ENCODE assay signal across 15 mouse cellular contexts in genomic region chr15:99698533-99699085, GRCm38 (mm10). TPM values are rescaled to one million over a fixed set of nuclear protein-coding genes. Genes with fewer than 3 reads are reported as not detected.
A peak's percentile ranks its signal among the peaks of the same experiment; 100 is the strongest.
DNase-seq lines count a peak whose midpoint lies in the region; ATAC-seq and TF ChIP-seq lines count a peak whose summit lies in the region.
"Had no signal": no experiment of that assay in that cellular context is flagged by ENCODE, and none has a peak within 500 bp of the region (broad histone marks: within the 10 kb centered on the region; RNA-seq: fewer than 3 reads in every experiment).

No protein-coding gene starts in this region.

- no peak overlapping the region for H3K9ac ChIP-seq in kidney, embryonic 15.5 days
- H3K9ac ChIP-seq in ES-Bruce4 (ENCODE audit: low read depth, poor library complexity, severe bottlenecking): no peak overlapping the region
- no peak overlapping the region for H3K9ac ChIP-seq in intestine, embryonic 15.5 days
- H3K9ac ChIP-seq: liver, embryonic 15.5 days had no signal

- no peak for TF ChIP-seq CTCF in kidney, adult 2 months (conservative IDR thresholded peaks at IDR 0.05; ENCODE audit: insufficient read depth, insufficient read length, low read depth, low read length)
- no peak for TF ChIP-seq CTCF in ES-Bruce4 (IDR thresholded peaks at IDR 0.05; ENCODE audit: low read depth, low read length)

- H3K4me2 ChIP-seq in kidney, embryonic 15.5 days: peak overlapping the region; percentile 25; the same call in 1 of the 2 replicates
- 0 out of 2 replicates have a peak overlapping the region, but pooled peaks have one; percentile 7 for H3K4me2 ChIP-seq in intestine, embryonic 15.5 days (replicated peaks)
- H3K4me2 ChIP-seq: liver, embryonic 15.5 days had no signal

- TF ChIP-seq EP300 in ES-Bruce4 (IDR thresholded peaks at IDR 0.05; ENCODE audit: insufficient read depth, low read depth, low read length): 0 out of 2 replicates have a peak, but pooled peaks have one; percentile 56

- no peak for ATAC-seq in kidney, embryonic 15.5 days (replicated peaks; ENCODE audit: low FRiP score)
- no peak for ATAC-seq in intestine, embryonic 15.5 days

- no peak for TF ChIP-seq POLR2A in kidney, adult 2 months (IDR thresholded peaks at IDR 0.05; ENCODE audit: low read depth, low read length)
- no peak for TF ChIP-seq POLR2A in ES-Bruce4 (IDR thresholded peaks at IDR 0.05; ENCODE audit: insufficient read depth, low read length)

- peak; percentile 52 to 71 for DNase-seq in adrenal gland, adult (ENCODE audit: inconsistent age in 2 of 2, low spot score in 1 of 2)
- no peak for DNase-seq in adrenal gland, postnatal 25 days
- no peak for DNase-seq in kidney, adult 2 months
- DNase-seq in gastrocnemius, adult 8-10 months (ENCODE audit: low spot score in 2 of 2): no peak
- no peak for DNase-seq in gastrocnemius, postnatal 4 days (ENCODE audit: low spot score in 2 of 2)
- DNase-seq: gastrocnemius, postnatal 14 days; heart, postnatal 14 days; kidney, postnatal 14 days; right cerebral cortex, postnatal 4 days; thymus, adult 18-20 months had no signal

- H3K4me3 ChIP-seq in kidney, embryonic 15.5 days (replicated peaks): no peak overlapping the region
- no peak overlapping the region for H3K4me3 ChIP-seq in kidney, adult 2 months (ENCODE audit: insufficient read depth, low read depth, low read length)
- no peak overlapping the region for H3K4me3 ChIP-seq in ES-Bruce4 (ENCODE audit: low read depth, low read length)
- no peak overlapping the region for H3K4me3 ChIP-seq in intestine, embryonic 15.5 days (replicated peaks)
- H3K4me3 ChIP-seq: liver, embryonic 15.5 days had no signal

- H3K9me3 ChIP-seq in kidney, embryonic 15.5 days (replicated peaks): no peaks in the 10 kb centered on the region
- no peaks in the 10 kb centered on the region for H3K9me3 ChIP-seq in ES-Bruce4 (replicated peaks; ENCODE audit: control insufficient read depth, insufficient read depth, low read length, poor library complexity, severe bottlenecking)
- no peaks in the 10 kb centered on the region for H3K9me3 ChIP-seq in intestine, embryonic 15.5 days
- H3K9me3 ChIP-seq: liver, embryonic 15.5 days had no signal

- H3K4me1 ChIP-seq in kidney, embryonic 15.5 days: peaks cover 42% of the 10 kb centered on the region
- peaks cover 18% of the 10 kb centered on the region for H3K4me1 ChIP-seq in kidney, adult 2 months (ENCODE audit: control insufficient read depth, insufficient read depth, low read length)
- peaks cover 10% of the 10 kb centered on the region for H3K4me1 ChIP-seq in ES-Bruce4 (ENCODE audit: control insufficient read depth, insufficient read depth, low read length)
- H3K4me1 ChIP-seq in intestine, embryonic 15.5 days (replicated peaks): peaks cover 31% of the 10 kb centered on the region

- H3K27me3 ChIP-seq in kidney, embryonic 15.5 days: peaks cover 20% of the 10 kb centered on the region; the same call in 1 of the 2 replicates
- no peaks in the 10 kb centered on the region for H3K27me3 ChIP-seq in kidney, adult 2 months (replicated peaks; ENCODE audit: control insufficient read depth, insufficient read depth, low read length)
- no peaks in the 10 kb centered on the region for H3K27me3 ChIP-seq in ES-Bruce4 (ENCODE audit: control insufficient read depth, insufficient read depth, low read length, poor library complexity, severe bottlenecking)
- H3K27me3 ChIP-seq in intestine, embryonic 15.5 days (replicated peaks): peaks cover 11% of the 10 kb centered on the region; the same call in 1 of the 2 replicates

- WGBS in kidney, embryonic 15.5 days: 32% methylated on average over 20 of the region's 20 CpGs
- WGBS in kidney, adult 2 months: 33% methylated on average over 20 of the region's 20 CpGs
- WGBS in intestine, embryonic 15.5 days: 33% methylated on average over 20 of the region's 20 CpGs

- H3K27ac ChIP-seq in kidney, embryonic 15.5 days: no peak overlapping the region
- no peak overlapping the region for H3K27ac ChIP-seq in kidney, adult 2 months (ENCODE audit: insufficient read depth, low read depth, low read length)
- H3K27ac ChIP-seq in ES-Bruce4 (ENCODE audit: insufficient read depth, low read length): no peak overlapping the region
- no peak overlapping the region for H3K27ac ChIP-seq in intestine, embryonic 15.5 days
- H3K27ac ChIP-seq: liver, embryonic 15.5 days had no signal

- no peaks in the 10 kb centered on the region for H3K36me3 ChIP-seq in kidney, embryonic 15.5 days
- H3K36me3 ChIP-seq in kidney, adult 2 months (ENCODE audit: control insufficient read depth, insufficient read depth, low read length): no peaks in the 10 kb centered on the region
- H3K36me3 ChIP-seq in ES-Bruce4 (ENCODE audit: control insufficient read depth, insufficient read depth, low read length, poor library complexity, severe bottlenecking): no peaks in the 10 kb centered on the region
- no peaks in the 10 kb centered on the region for H3K36me3 ChIP-seq in intestine, embryonic 15.5 days
- H3K36me3 ChIP-seq: liver, embryonic 15.5 days had no signal

RNA-seq across cellular contexts. Expression of gene Smarcd1, which starts 3.3 kb away (rescaled TPM):
- total RNA-seq in adrenal gland, postnatal 25 days (2021): 51.9 and 63.6 TPM in 2 replicates
- 55.3 and 57.4 TPM in 2 replicates for polyA plus RNA-seq in kidney, embryonic 15.5 days (2015; fragmentation: Nextera tagmentation; extraction: Ambion mirVana)
- polyA plus RNA-seq in kidney, adult 2 months (2012; rRNA removed): 27.7 and 29.5 TPM in 2 replicates
- 92.3 and 100 TPM in 2 replicates for polyA plus RNA-seq in ES-Bruce4 (2011; ENCODE audit: insufficient read depth, insufficient read length, low read depth, missing spikeins)
- polyA plus RNA-seq in intestine, embryonic 15.5 days (2015; fragmentation: Nextera tagmentation; extraction: Ambion mirVana): 23.5 and 34.0 TPM in 2 replicates
- 1 to 10 TPM; 4.8 to 9.4 (median 7.2) TPM for total RNA-seq in gastrocnemius, adult 8-10 months (2022)
- total RNA-seq in gastrocnemius, postnatal 4 days (2021): 10 to 100 TPM; 26.9 to 34.7 TPM

RNA-seq across cellular contexts. Expression of gene Gm17349, which starts 6.7 kb away (rescaled TPM):
- 30.4 and 43.7 TPM in 2 replicates for total RNA-seq in adrenal gland, postnatal 25 days (2021)
- not detected in 2 replicates for polyA plus RNA-seq in kidney, embryonic 15.5 days (2015; fragmentation: Nextera tagmentation; extraction: Ambion mirVana)
- polyA plus RNA-seq in kidney, adult 2 months (2012; rRNA removed): 0.58 TPM in 1 of 2 replicates, not detected in the other
- not detected in 2 replicates for polyA plus RNA-seq in ES-Bruce4 (2011; ENCODE audit: insufficient read depth, insufficient read length, low read depth, missing spikeins)
- not detected in 2 replicates for polyA plus RNA-seq in intestine, embryonic 15.5 days (2015; fragmentation: Nextera tagmentation; extraction: Ambion mirVana)
- total RNA-seq in gastrocnemius, adult 8-10 months (2022): 1 to 10 TPM in 1 of 4 experiments, not detected in 3; 1.3 TPM
- 1 to 10 TPM; 2.5 to 2.9 TPM for total RNA-seq in gastrocnemius, postnatal 4 days (2021)
- polyA plus RNA-seq: liver, embryonic 15.5 days; neural tube, embryonic 11.5 days had no signal

RNA-seq across cellular contexts. Expression of gene Gpd1, which starts 18.7 kb away (rescaled TPM):
- 639 and 861 TPM in 2 replicates for total RNA-seq in adrenal gland, postnatal 25 days (2021)
- 23.0 and 28.5 TPM in 2 replicates for polyA plus RNA-seq in kidney, embryonic 15.5 days (2015; fragmentation: Nextera tagmentation; extraction: Ambion mirVana)
- 427 and 506 TPM in 2 replicates for polyA plus RNA-seq in kidney, adult 2 months (2012; rRNA removed)
- 0.28 and 1.9 TPM in 2 replicates for polyA plus RNA-seq in ES-Bruce4 (2011; ENCODE audit: insufficient read depth, insufficient read length, low read depth, missing spikeins)
- polyA plus RNA-seq in intestine, embryonic 15.5 days (2015; fragmentation: Nextera tagmentation; extraction: Ambion mirVana): 11.6 and 15.5 TPM in 2 replicates
- 100 to 1,000 TPM; 446 to 550 (median 458) TPM for total RNA-seq in gastrocnemius, adult 8-10 months (2022)
- total RNA-seq in gastrocnemius, postnatal 4 days (2021): 100 to 1,000 TPM; 201 to 212 TPM

RNA-seq across cellular contexts. Expression of gene Cox14, which starts 26.8 kb away (rescaled TPM):
- total RNA-seq in adrenal gland, postnatal 25 days (2021): 217 and 256 TPM in 2 replicates
- 184 and 185 TPM in 2 replicates for polyA plus RNA-seq in kidney, embryonic 15.5 days (2015; fragmentation: Nextera tagmentation; extraction: Ambion mirVana)
- 263 and 269 TPM in 2 replicates for polyA plus RNA-seq in kidney, adult 2 months (2012; rRNA removed)
- 36.3 and 37.8 TPM in 2 replicates for polyA plus RNA-seq in ES-Bruce4 (2011; ENCODE audit: insufficient read depth, insufficient read length, low read depth, missing spikeins)
- polyA plus RNA-seq in intestine, embryonic 15.5 days (2015; fragmentation: Nextera tagmentation; extraction: Ambion mirVana): 187 and 218 TPM in 2 replicates
- 100 to 1,000 TPM; 154 to 172 (median 162) TPM for total RNA-seq in gastrocnemius, adult 8-10 months (2022)
- total RNA-seq in gastrocnemius, postnatal 4 days (2021): 100 to 1,000 TPM; 125 to 144 TPM

RNA-seq across cellular contexts. Expression of gene Asic1, which starts 28.4 kb away (rescaled TPM):
- 0.33 and 0.49 TPM in 2 replicates for total RNA-seq in adrenal gland, postnatal 25 days (2021)
- 1.4 and 1.8 TPM in 2 replicates for polyA plus RNA-seq in kidney, embryonic 15.5 days (2015; fragmentation: Nextera tagmentation; extraction: Ambion mirVana)
- polyA plus RNA-seq in kidney, adult 2 months (2012; rRNA removed): 0.34 and 0.37 TPM in 2 replicates
- 3.9 and 4.1 TPM in 2 replicates for polyA plus RNA-seq in ES-Bruce4 (2011; ENCODE audit: insufficient read depth, insufficient read length, low read depth, missing spikeins)
- 2.2 and 2.4 TPM in 2 replicates for polyA plus RNA-seq in intestine, embryonic 15.5 days (2015; fragmentation: Nextera tagmentation; extraction: Ambion mirVana)
- total RNA-seq in gastrocnemius, adult 8-10 months (2022): not detected
- total RNA-seq in gastrocnemius, postnatal 4 days (2021): 1 to 10 TPM in 1 of 2 experiments, under 1 TPM in 1; 0.91 to 1.9 TPM

Comparison
In these comparisons a context has a peak if more than half of its experiments do, and no peak if none do; other contexts are left out.
1. DNase-seq: peak in adrenal gland, adult (2 of 2); none in adrenal gland, postnatal 25 days (single experiment), kidney, adult 2 months (single experiment), gastrocnemius, adult 8-10 months (0 of 2) and gastrocnemius, postnatal 4 days (0 of 2).
2. RNA of gene Gpd1, which starts 18.7 kb away (polyA plus RNA-seq): 427 to 506 TPM in kidney, adult 2 months; 23.0 to 28.5 TPM in kidney, embryonic 15.5 days, 11.6 to 15.5 TPM in intestine, embryonic 15.5 days and 0.28 to 1.9 TPM in ES-Bruce4; every median in the first group is over 10 times any median in the second.